Mouse (Mus musculus) testis, postnatal 14 days (tissue): ENCODE data around the gene Ccnb1ip1.
"Not testable (repeated sequence)": the region's sequence is repeated elsewhere in the genome, so short reads cannot be mapped to it uniquely, and the experiment has no call there.

Experiments
- DNase-seq: peaks from one replicate; pipeline ENCODE4 v3.0.0; 2021; ENCODE audit warnings: low spot score

Ccnb1ip1 gene

GRCm38 (mm10) chr14:50807487-50808072 is at the start of gene Ccnb1ip1, which contains the start of gene Parp2:
TSS of gene Ccnb1ip1 (minus strand) at chr14:50807732.
TSS of gene Parp2 (plus strand) at chr14:50807841.
- DNase-seq, result peak; percentile 95

DNA sequence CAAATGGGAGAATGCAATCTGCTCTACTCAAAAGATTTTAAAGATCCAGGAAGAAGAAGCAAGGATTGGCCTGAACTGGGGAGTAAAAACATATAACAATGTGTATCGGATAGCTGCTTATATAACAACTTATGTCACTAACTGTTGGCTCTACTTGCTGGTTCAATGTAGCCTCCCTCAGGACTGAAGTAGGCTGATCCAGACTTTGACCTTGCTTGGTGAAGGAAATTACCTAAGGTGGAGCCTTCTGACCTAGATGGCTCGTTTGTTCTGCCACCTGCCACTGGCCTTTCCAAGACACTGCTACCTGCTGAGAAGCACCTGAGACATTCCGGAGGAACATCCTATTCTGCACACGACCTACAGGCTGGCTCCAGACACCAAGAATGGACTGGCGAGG is 48.3 kb upstream of the Ccnb1ip1 start:
- no peak for DNase-seq

GRCm38 (mm10) chr14:50837236-50837635 is 29.7 kb upstream of the Ccnb1ip1 start:
- DNase-seq, result no peak

- DNase-seq, result no peak
Observed at GRCm38 (mm10) chr14:50834435-50834834, 26.9 kb upstream of the Ccnb1ip1 start.

GRCm38 (mm10) chr14:50833964-50834363 is 26.4 kb upstream of the Ccnb1ip1 start:
- no peak for DNase-seq

DNA sequence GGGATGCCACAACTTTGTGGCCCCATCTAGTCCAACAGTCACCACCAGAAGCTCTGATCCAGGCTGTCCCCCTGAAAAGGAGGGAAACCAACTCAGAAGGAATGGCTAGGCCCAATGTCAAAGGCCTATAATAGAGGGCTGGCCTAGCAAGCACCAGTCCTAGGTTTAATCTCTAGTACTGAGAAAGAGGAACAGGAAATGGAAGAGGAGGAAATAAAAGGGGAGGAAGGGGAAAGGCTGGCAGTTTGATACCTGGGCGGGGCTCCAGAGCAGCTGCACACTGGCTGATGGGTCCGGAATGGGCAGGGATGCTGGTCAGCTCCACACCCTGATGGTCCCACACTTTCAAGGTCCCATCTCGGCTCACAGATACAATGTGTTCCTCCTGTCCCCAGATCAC is 22.3 kb upstream of the Ccnb1ip1 start:
- DNase-seq, result no peak

DNA sequence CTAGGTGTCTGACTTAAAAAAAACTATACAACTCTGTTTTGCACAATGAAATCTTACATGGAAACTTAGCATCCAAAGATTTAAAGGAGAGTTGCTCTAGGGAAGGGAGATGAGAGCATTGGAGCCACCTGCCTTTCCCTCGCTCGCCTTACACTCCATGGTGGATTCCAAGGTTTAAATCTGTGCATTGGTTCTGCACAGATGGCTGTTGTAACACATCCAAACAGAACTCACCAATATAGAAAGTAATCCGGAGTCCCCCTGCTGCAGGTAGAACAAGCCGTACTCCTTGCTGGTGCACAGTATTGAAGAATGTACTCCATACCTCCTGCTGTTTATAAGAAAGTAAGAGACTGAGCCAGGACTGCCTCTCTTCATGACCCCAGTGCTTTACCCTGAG is 19.0 kb upstream of the Ccnb1ip1 start:
- DNase-seq, result no peak

GRCm38 (mm10) chr14:50824219-50824618 is 16.7 kb upstream of the Ccnb1ip1 start:
- no peak for DNase-seq

DNA sequence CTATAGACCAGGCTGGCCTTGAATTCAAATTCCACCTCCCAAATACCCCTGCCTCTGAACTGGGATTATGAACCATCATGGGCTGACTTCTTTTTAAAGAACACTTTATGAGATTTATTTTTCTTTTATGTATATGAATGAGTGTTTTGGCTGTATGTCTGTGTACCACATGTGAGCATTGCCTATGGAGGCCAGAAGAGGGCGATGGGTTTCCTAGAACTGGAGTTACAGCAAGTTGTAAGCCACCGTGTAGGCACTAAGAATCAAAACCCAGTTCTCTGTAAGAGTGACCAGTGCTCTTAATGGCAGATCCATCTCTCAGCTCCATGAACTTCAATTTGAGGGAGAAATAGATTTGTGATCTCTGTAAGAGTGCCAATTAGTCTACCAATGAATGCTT is 15.7 kb upstream of the Ccnb1ip1 start:
- no peak for DNase-seq

DNA sequence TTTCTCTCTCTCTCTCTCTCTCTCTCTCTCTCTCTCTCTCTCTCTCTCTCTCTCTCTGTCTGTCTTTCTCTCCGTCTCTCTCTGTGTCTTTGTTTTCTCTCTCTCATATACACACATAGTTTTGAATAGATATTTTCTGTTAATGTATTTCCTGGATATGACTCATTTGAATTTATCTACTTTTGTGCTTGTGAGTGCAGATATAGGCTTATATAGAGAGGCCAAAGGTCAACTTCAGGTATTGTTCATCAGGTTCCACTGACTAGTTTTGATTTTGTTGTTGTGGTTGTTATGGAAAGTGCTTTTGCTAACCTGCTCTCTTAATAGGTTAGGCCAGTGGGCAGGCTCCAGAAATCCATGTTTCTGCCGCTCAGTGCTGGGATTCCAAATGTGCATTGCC is 5.5 kb upstream of the Ccnb1ip1 start:
- DNase-seq, result no peak

DNA sequence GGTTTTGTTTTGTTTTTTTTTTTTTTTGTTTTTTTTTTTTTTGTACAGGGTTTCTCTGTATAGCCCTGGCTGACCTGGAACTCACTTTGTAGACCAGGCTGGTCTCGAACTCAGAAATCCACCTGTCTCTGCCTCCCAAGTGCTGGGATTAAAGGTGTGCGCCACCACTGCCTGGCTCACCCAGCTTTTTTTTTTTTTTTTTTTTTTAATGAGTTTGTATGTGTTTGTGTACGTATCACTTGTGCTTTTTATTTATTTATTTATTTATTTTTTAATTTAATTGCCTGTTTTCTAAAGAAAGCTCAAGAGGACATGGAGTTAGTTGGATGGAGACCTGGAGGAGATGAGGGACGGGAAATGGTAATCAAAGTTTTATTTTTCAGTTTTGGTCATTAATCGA is 1.1 kb downstream of the Ccnb1ip1 start:
- not testable (repeated sequence) for DNase-seq

DNA sequence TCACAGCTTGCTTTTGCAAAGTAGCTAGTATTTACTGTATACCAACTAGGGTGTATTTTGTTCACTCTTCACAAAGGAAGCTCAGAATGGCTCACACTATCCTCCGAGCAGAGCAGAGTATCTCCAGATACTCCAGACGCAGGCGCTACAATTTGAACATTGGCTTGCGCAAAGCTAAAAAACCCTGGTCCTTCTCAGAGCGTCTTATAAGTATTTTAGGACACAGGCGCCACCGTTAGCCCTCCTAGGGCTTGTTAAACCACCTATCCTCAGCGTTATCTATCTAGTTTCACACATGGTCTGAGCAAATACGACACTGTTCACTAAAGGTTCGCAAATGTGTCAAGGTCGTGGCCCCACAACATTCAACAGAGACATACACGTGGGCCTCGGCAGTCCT is 2.8 kb downstream of the Ccnb1ip1 start:
- DNase-seq, result no peak

DNA sequence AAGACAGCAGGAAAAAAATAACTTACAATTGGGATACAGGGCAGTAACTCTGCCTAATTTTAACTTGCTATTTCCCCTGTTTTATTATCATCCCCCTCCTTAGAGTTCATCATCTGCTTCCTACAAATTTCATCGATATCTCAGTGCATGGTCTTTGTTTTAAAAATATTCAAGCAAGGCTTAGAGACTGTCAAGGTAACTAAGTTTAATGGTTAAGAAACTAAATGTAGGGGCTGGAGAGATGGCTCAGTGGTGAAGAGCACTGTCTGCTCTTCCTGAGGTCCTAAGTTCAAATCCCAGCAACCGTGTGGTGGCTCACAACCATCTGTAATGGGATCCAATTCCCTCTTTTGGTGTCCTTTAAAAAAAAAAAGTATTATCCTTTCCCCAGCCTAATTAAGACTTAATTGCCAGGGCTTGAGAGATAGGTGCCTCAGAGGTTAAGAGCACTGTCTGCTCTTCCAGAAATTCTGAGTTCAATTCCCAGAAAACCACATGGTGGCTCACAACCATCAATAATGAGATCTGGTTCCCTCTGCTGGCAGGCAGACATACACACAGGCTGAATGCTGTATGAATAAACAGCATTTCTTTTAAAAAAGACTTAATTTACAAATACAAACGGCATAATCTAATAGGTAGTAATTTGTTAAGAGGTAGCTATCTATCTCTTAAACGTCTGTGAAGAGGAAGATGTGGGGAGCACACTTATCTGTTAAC is 4.5 kb downstream of the Ccnb1ip1 start:
- DNase-seq, result no peak

- no peak for DNase-seq
Observed at GRCm38 (mm10) chr14:50802441-50802840, 5.1 kb downstream of the Ccnb1ip1 start.

- no peak for DNase-seq
Observed at GRCm38 (mm10) chr14:50799502-50800259, 7.9 kb downstream of the Ccnb1ip1 start.

DNA sequence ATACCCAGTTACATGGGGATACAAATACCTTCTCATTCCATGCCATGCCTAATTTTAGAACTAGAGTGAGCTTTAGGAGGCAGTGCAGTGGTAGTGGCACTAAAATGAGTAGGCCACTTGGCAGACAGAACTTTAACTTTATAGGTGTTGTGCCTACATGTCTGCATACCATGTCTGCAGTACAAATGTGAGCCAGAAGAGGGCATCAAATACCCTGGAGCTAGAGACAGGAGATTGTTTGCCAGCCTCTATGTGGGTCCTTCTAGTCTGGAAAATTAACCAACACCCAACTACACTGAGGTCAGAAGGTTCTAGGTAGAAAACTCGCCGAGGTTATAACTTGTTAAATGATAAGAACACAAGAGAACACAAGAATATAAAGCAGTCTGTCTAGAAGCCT is 9.0 kb downstream of the Ccnb1ip1 start:
- DNase-seq, result no peak

- no peak for DNase-seq
Observed at GRCm38 (mm10) chr14:50796464-50796863, 11.1 kb downstream of the Ccnb1ip1 start.

- no peak for DNase-seq
Observed at GRCm38 (mm10) chr14:50795965-50796364, 11.6 kb downstream of the Ccnb1ip1 start.

- peak; percentile 67 for DNase-seq
Observed at GRCm38 (mm10) chr14:50795261-50795935, 12.1 kb downstream of the Ccnb1ip1 start.

DNA sequence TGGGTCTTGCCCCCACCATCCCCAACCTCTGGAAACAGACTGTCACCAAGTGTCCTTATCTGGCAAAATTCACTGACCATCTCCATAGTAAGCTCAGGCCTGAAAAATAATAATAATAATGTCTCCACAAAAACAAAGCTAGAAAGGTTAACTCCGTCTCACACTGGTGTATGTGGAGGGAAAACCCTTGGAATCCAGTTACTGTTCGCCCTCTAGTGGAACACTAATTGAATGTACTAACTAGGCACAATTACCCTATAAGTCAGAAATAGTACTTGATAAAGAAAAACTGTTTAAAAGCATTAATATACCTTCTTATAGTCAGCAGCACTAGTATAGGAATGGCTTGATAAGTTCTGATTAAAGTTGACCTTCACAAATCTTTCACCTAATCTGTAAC is 19.4 kb downstream of the Ccnb1ip1 start:
- DNase-seq, result no peak

- DNase-seq, result peak; percentile 87
Observed at GRCm38 (mm10) chr14:50785251-50785637, 22.3 kb downstream of the Ccnb1ip1 start, which contains the start of gene Ttc5. TSS of gene Ttc5 (minus strand) at chr14:50785519.
